Mouse (Mus musculus) lung, postnatal 0 days (tissue): ENCODE measurements at regions not wholly inside any gene's neighbourhood (a gene's known extent, or its start where the extent isn't known, plus 50 kb on each side); places are given as distances from the start of the nearest gene placed in this dataset.

Source experiments
- CTCF ChIP-seq: IDR thresholded peaks from 2 replicates; pipeline ENCODE4 v1.5.1; 2016; ENCODE audit warnings: antibody characterized with exemption, mild to moderate bottlenecking
- EP300 ChIP-seq: IDR thresholded peaks from 2 replicates; pipeline ENCODE4 v1.6.1; 2016; ENCODE audit warnings: antibody characterized with exemption, mild to moderate bottlenecking, control low read depth

DNA sequence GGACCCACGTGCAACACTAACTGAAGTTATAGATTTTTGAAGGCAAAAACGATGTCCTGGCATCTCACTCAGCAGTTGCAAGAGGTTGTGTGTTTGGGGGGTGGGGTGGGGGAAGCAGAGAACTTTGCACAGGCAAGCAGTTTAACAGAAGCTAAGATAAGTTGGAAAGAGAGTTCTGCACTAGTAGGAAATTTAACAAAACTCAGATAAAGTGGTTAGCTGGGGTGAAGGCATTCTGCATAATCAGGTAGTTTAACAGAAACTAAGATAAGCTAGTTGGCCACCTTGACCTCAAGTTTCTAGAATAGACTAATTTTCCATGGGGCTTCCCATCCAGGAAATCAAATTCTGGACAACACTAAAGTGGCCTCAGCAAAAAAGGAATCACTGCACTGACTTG lies 1672.6 kb downstream of the Diaph2 start:
- TF ChIP-seq EP300 (no peak), CTCF (no peak)
